ENCODE assay signal across 1 mouse cellular context in genomic region chr17:23774090-23774489, GRCm38 (mm10).
A peak's percentile ranks its signal among the peaks of the same experiment; 100 is the strongest.
TF ChIP-seq lines count a peak whose summit lies in the region.

No protein-coding gene starts in this region.

TF ChIP-seq in CH12.LX, 34 proteins besides CTCF, POLR2A, EP300 and RAD21 (continued from another document):
- TF ChIP-seq ZC3H11A (IDR thresholded peaks at IDR 0.05; ENCODE audit: low read depth, low read length), result peak; percentile 47; the same call in 1 of the 2 replicates
- TF ChIP-seq JUN (IDR thresholded peaks at IDR 0.05; ENCODE audit: insufficient read depth, low read depth, low read length), result no peak
- TF ChIP-seq E2F4 (IDR thresholded peaks at IDR 0.05; ENCODE audit: insufficient replicate concordance, low read depth, low read length), result 0 out of 2 replicates have a peak, but pooled peaks have one; percentile 66
